Mouse (Mus musculus): ENCODE results near the gene Taar7b. TPM values are rescaled to one million over a fixed set of nuclear protein-coding genes. Genes with fewer than 3 reads are reported as not detected.

Taar7b gene
- total RNA-seq, 2 experiments from 2014 or later, result not detected

Other genes with a start within 250 kb of the Taar7b start
- 100 to 1,000 TPM; 618 to 653 TPM for gene Rps12, start 212.7 kb upstream of the Taar7b start, total RNA-seq (2021)
- gene Slc18b1, start 203.0 kb upstream of the Taar7b start, total RNA-seq (2021), result 10 to 100 TPM; 58.7 to 62.1 TPM
- 10 to 100 TPM; 17.1 to 24.1 TPM for gene Vnn3, start 148.5 kb upstream of the Taar7b start, total RNA-seq (2021)
- gene Vnn1, start 105.3 kb upstream of the Taar7b start, total RNA-seq (2021), result 10 to 100 TPM; 50.0 to 52.2 TPM
- not detected for gene Taar1, start 79.6 kb upstream of the Taar7b start, total RNA-seq (2021)
- gene Taar2, start 61.4 kb upstream of the Taar7b start, total RNA-seq (2021), result not detected
- not detected for gene Taar3, start 50.4 kb upstream of the Taar7b start, total RNA-seq (2021)
- gene Taar4, start 39.4 kb upstream of the Taar7b start, total RNA-seq (2021), result not detected
- gene Taar5, start 29.2 kb upstream of the Taar7b start, total RNA-seq (2021), result not detected
- not detected for gene Taar6, start 14.3 kb upstream of the Taar7b start, total RNA-seq (2021)
- gene Taar7a, start 6.5 kb upstream of the Taar7b start, total RNA-seq (2021), result not detected
- not detected for gene Taar7d, start 27.3 kb downstream of the Taar7b start, total RNA-seq (2021)
- gene Taar7e, start 37.7 kb downstream of the Taar7b start, total RNA-seq (2021), result not detected
- gene Taar7f, start 49.6 kb downstream of the Taar7b start, total RNA-seq (2021), result not detected
- gene Taar8a, start 76.6 kb downstream of the Taar7b start, total RNA-seq (2021), result under 1 TPM in 1 of 2 experiments, not detected in 1; 0.51 TPM
- gene Taar8b, start 92.4 kb downstream of the Taar7b start, total RNA-seq (2021), result not detected
- not detected for gene Taar8c, start 102.0 kb downstream of the Taar7b start, total RNA-seq (2021)
- not detected for gene Taar9, start 109.6 kb downstream of the Taar7b start, total RNA-seq (2021)
- gene Stx7, start 149.4 kb downstream of the Taar7b start, total RNA-seq (2021), result 100 to 1,000 TPM in 1 of 2 experiments, 10 to 100 TPM in 1; 98.9 to 110 TPM
- 1 to 10 TPM; 2.5 TPM for gene Moxd1, start 223.6 kb downstream of the Taar7b start, total RNA-seq (2021)